1 mouse cellular context compared by ENCODE assay signal in genomic region chr7:127465670-127466069, GRCm38 (mm10).
TF ChIP-seq lines count a peak whose summit lies in the region.

No protein-coding gene starts in this region.

TF ChIP-seq in MEL, 35 proteins besides CTCF, POLR2A, EP300 and RAD21:
- TF ChIP-seq TAL1 (IDR thresholded peaks at IDR 0.05; ENCODE audit: low read length): 0 out of 2 replicates have a peak, but pooled peaks have one; percentile 19
